Mouse (Mus musculus) cerebellum, adult 2 months (tissue): ENCODE results near the gene Elobl. TPM values are rescaled to one million over a fixed set of nuclear protein-coding genes. Genes with fewer than 3 reads are reported as not detected.

Source experiments
- DNase-seq, 2 experiments: peaks; one replicate each; pipeline ENCODE4 v3.0.0; 2021
- H3K27ac ChIP-seq: fragments of 200-500 bp; 2 replicates; pipeline ENCODE4 v1.5.1; 2012; ENCODE audit warnings: low read length, control low read depth, inconsistent platforms; ENCODE audit not compliant: insufficient read depth
- H3K27me3 ChIP-seq: fragments of 200-500 bp; 2 replicates; pipeline ENCODE4 v1.6.1; 2012; ENCODE audit warnings: inconsistent platforms, mild to moderate bottlenecking, low read length, moderate library complexity; ENCODE audit not compliant: control insufficient read depth, insufficient read depth
- H3K4me1 ChIP-seq: fragments of 200-500 bp; 2 replicates; pipeline ENCODE4 v1.6.1; 2011; ENCODE audit warnings: low read length; ENCODE audit not compliant: control insufficient read depth, insufficient read depth
- H3K4me3 ChIP-seq: fragments of 200-500 bp; replicated peaks from 2 replicates; pipeline ENCODE3; 2011; ENCODE audit warnings: mild to moderate bottlenecking, low read depth, low read length, control low read depth; ENCODE audit not compliant: insufficient read depth
- CTCF ChIP-seq: fragments of 200-500 bp; IDR thresholded peaks from 2 replicates; pipeline ENCODE4 v1.5.1; 2011; ENCODE audit warnings: low read depth, mild to moderate bottlenecking, control low read depth, low read length, moderate library complexity, borderline replicate concordance; ENCODE audit not compliant: insufficient read depth
- POLR2A ChIP-seq: fragments of 200-500 bp; IDR thresholded peaks from 2 replicates; pipeline ENCODE4 v1.6.1; 2011; ENCODE audit warnings: low read length, control low read depth, borderline replicate concordance; ENCODE audit not compliant: insufficient read depth
- WGBS: fragments of 180-500 bp; shearing (Covaris S2); methylation state at CpG from one replicate; pipeline ENCODE4 v1.1.7; 2018; 5-methylcytosine and 5-hydroxymethylcytosine counted together
- polyA plus RNA-seq: library from polyadenylated mRNA; depleted of rRNA; stranded (reverse); fragments of >200 nt; gene quantifications from 2 replicates; pipeline ENCODE4 v1.2.3, GENCODE M21; 2012

Elobl gene
- polyA plus RNA-seq, 1 experiment = not detected

DNA sequence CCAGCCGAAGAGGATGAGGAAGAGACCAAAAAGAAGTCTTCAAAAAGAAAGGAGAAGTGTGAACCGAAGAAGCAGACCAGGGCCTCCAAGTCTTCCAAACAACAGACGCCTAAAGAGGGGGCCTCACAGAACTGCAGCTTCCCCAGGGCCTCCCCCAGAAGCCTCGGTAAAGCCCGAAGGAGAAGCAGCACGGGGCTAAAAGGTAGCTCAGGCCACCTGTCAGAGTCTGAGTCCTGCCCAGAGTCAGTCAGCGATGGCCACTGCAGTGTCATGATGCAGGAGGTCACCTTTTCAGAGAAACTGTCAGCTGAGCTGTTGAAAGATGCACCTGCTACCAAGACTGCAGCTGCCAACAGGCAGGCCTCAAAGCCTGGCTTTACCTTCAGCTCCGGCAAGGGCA lies 14.6 kb upstream of the Elobl start:
- no peak overlapping the region for H3K4me3 ChIP-seq
- no peak for TF ChIP-seq CTCF
- TF ChIP-seq POLR2A = no peak
- H3K27me3 ChIP-seq = no peaks in the 10 kb centered on the region
- no peak for DNase-seq
- H3K27ac ChIP-seq = no peak overlapping the region
- WGBS = 81% methylated on average over 8 of the region's 8 CpGs
- H3K4me1 ChIP-seq = no peaks in the 10 kb centered on the region; the same call in 1 of the 2 replicates

DNA sequence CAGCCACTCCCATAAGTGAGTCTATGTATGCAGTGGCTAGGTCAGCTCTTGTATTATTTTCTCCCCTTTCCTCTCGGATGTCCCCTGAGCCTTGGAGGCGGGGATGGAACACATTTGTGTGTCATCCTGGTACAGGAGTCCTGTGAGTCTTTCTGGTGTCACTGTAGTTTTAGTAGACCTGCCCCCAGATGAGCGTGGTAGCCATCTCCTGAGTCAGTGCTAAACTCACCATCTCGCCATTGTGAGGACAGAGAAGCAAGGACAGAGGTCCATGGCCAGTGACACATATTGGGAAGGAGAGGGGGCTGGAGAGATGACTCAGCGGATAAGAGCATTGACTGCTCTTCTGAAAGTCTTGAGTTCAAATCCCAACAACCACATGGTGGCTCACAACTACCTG lies 10.5 kb upstream of the Elobl start:
- Histone ChIP-seq H3K4me3 (no peak overlapping the region), H3K4me1 (no peaks in the 10 kb centered on the region; the same call in 1 of the 2 replicates), H3K27ac (no peak overlapping the region), H3K27me3 (no peaks in the 10 kb centered on the region)
- no peak for DNase-seq
- 93% methylated on average over 5 of the region's 5 CpGs for WGBS
- TF ChIP-seq POLR2A (no peak), CTCF (no peak)

DNA sequence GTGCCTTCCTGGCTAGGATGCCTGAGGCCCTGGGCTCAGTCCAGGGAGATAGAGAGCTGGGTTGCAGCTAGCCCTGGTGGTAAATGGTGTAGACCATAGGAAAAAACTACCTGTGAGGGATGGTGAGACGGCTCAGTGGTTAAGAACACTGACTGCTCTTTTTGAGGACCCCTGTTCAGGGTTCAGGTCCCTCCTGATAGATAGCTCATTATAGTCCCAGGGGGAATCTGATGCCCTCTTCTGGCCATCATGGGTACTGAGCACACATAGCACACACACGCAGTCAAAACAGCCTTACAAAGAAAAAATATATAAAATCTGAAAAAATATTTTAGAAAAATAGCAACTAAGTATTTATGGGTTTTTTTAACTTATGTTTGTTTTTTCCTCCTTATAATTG lies 9.6 kb upstream of the Elobl start:
- Histone ChIP-seq H3K27ac (no peak overlapping the region), H3K27me3 (no peaks in the 10 kb centered on the region), H3K4me3 (no peak overlapping the region), H3K4me1 (no peaks in the 10 kb centered on the region; the same call in 1 of the 2 replicates)
- DNase-seq = no peak
- TF ChIP-seq POLR2A = no peak
- peak; percentile 34; the same call in 1 of the 2 replicates for TF ChIP-seq CTCF
- 93% methylated on average over 2 of the region's 2 CpGs for WGBS

DNA sequence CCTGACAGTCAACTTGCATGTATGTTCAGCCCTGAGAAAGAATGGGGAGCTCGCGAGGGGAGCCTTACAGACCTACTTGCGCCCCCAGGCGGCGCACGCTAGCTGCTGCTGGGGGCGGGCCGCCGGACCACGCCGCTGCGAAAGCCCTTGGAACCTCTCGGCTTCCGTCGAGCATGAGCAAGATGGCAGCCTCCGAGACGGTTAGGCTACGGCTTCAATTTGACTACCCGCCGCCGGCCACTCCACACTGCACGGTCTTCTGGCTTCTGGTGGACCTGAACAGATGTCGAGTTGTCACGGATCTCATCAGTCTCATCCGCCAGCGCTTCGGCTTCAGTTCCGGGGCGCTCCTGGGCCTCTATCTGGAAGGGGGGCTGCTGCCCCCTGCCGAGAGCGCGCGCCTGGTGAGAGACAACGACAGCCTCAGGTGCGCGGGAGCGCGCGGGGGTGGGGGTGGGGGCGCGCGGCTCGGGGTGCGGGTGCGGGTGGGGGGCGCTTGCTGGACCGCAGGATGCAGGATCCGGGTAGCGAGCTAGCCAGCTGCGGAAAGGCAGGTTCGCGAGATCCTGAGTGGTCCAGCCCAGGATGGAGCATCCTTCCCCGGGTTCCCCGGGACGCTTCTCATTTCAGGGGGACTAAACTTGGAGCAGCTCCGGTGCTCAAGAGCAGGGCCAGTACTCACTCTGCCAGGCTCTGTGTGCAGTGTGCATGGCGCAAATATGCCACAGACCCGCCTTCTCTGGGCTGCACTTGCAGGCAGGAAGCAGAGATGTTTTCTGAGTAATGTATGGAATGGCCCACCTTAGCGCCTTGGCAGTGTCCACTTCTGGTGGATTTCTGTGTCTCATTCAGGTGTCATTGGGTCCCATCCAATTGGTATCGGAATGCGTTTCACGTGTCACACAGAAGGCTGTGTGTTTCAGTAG lies 7.3 kb upstream of the Elobl start:
- WGBS = under 1% methylated on average over 62 of the region's 62 CpGs

DNA sequence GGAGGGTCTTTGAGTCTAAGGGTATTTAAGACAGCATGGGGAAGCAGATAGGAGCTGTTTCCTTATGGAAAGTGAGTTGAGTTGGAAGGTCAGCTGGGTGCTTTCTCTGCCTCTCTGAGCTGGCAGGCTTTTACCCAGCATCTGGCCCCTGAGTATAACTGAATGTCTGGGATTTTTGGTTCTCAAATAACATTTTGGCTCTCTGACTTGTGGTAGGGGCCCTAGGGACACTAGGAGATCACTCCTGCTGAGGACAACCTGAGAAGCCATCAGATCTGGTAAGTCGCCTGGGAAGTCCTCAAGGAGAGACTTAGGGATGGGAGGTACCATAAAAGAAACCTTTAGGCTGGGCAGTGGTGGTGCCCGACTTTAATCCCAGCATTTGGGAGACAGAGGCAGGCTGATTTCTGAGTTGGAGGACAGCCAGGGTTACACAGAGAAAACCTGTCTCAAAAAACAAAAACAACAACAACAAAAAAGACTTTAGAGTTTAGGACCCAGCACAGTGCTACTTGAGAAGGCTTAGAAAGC lies 3.5 kb upstream of the Elobl start, which contains the start of gene Coil:
Gene Coil, plus strand, starts transcription at position 51 of the 531 bp plus-strand sequence.
- TF ChIP-seq POLR2A (no peak), CTCF (no peak)
- DNase-seq = no peak
- 29% methylated on average over 2 of the region's 2 CpGs for WGBS
- Histone ChIP-seq H3K27me3 (no peaks in the 10 kb centered on the region), H3K27ac (no peak within 1 kb of the TSS), H3K4me1 (no peaks in the 10 kb centered on the region), H3K4me3 (no peak within 1 kb of the TSS)

More for the DNA sequence above, 7.3 kb upstream of the Elobl start:
- Histone ChIP-seq H3K4me1 (no peaks in the 10 kb centered on the region; the same call in 1 of the 2 replicates), H3K27ac (0 out of 2 replicates have a peak overlapping the region, but pooled peaks have one; percentile 16), H3K27me3 (no peaks in the 10 kb centered on the region), H3K4me3 (peak overlapping the region; percentile 82)
- DNase-seq = peak; percentile 93 to 94
- TF ChIP-seq POLR2A (peak; percentile 53; the same call in 1 of the 2 replicates), CTCF (peak; percentile 81)

DNA sequence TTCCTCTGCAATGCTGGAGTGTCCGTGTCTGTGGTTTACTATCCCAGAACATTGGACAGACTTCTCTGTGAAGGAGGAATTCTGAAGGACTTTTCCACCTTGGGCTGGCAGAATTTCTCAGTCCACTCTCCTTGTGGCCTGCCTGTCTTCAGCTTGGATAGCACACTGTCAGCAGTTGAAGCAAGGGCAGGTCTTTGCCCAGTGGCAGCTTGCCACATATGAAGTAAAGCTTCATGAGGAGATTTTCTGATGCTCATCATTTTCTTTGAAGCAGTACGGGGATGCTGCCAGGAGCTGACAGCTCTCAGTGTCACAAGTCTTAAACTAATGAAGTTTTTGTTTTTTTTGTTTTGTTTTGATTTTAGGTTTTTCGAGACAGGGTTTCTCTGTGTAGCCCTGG lies 7.9 kb downstream of the Elobl start:
- Histone ChIP-seq H3K4me1 (no peaks in the 10 kb centered on the region), H3K4me3 (no peak overlapping the region), H3K27me3 (no peaks in the 10 kb centered on the region), H3K27ac (no peak overlapping the region)
- no peak for DNase-seq
- no peak for TF ChIP-seq CTCF
- TF ChIP-seq POLR2A = no peak
- WGBS = 63% methylated on average over 3 of the region's 3 CpGs

DNA sequence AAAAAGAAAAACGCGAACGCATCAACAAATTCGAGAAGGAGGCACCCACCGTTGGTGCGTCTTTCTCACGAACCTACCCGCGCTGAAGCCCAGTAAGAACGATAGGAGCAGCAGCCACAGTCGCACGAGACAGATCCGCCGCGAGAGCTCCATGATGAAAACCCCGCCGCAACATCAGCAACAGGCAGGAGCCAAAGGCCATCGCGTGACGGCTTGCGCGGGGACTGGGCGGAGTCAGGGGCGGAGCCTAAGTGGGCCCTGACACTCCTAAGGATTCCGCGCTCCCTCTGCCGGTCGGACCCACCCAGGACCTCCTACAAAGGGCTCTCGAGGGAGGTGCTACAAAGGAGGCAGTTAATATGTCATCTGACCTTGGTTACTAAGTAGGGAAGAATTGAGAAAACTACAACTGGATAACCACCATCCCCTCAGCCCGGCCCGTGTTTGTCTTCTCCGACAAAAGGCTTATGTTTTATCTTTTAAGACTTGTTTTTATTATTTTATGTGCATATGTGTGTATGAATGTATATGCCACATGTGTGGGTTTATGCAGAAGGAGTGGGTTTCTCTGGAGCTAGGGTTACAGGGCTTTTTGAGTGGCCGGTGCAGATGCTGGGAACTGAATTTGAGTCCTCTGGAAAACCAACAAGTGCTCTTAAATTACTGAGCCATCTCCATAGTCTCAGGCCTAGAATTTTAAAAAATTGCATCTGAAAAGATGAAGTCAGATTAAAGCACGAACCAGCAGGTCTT lies 11.3 kb downstream of the Elobl start, which contains the start of gene Scpep1:
Gene Scpep1, minus strand, starts transcription at position 249 of the 753 bp plus-strand sequence.
- Histone ChIP-seq H3K27me3 (no peaks in the 10 kb centered on the region), H3K4me1 (no peaks in the 10 kb centered on the region), H3K27ac (no peak within 1 kb of the TSS), H3K4me3 (peak within 1 kb of the TSS; percentile 93)
- 5% methylated on average over 34 of the region's 34 CpGs for WGBS
- TF ChIP-seq CTCF (peak; percentile 76), POLR2A (peak; percentile 69; the same call in 1 of the 2 replicates)
- DNase-seq = peak; percentile 95 to 98
